Mouse (Mus musculus): ENCODE results near the gene Slc38a1. TPM values are rescaled to one million over a fixed set of nuclear protein-coding genes. Genes with fewer than 3 reads are reported as not detected.

Slc38a1 gene
- 75.5 and 81.9 TPM in 2 replicates for polyA plus RNA-seq (2014; fragmentation: Nextera tagmentation; extraction: Ambion mirVana)

GRCm38 (mm10) chr15:96642436-96643405 lies at the start of gene Slc38a1:
Gene Slc38a1 (minus strand): TSS chr15:96642913.
- Histone ChIP-seq H3K4me2 (peak within 1 kb of the TSS; percentile 80), H3K36me3 (ENCODE audit: control insufficient read depth, insufficient read depth, low read length) (no peaks in the 10 kb centered on the region), H3K9ac (ENCODE audit: low read depth, low read length) (peak within 1 kb of the TSS; percentile 98), H3K4me3 (ENCODE audit: low read depth, low read length) (peak within 1 kb of the TSS; percentile 67), H3K9me3 (replicated peaks; ENCODE audit: control insufficient read depth, low read length) (no peaks in the 10 kb centered on the region), H3K4me1 (ENCODE audit: control insufficient read depth, insufficient read depth, low read length) (peaks cover 19% of the 10 kb centered on the region), H3K27me3 (ENCODE audit: control insufficient read depth, insufficient read depth, low read length) (no peaks in the 10 kb centered on the region), H3K27ac (ENCODE audit: low read depth, low read length) (peak within 1 kb of the TSS; percentile 99)
- WGBS (ENCODE audit: insufficient replicate concordance), result under 1% methylated on average over 63 of the region's 70 CpGs
- peak; percentile 59 for ATAC-seq (replicated peaks; ENCODE audit: insufficient number of reproducible peaks, low FRiP score, low TSS enrichment)

DNA sequence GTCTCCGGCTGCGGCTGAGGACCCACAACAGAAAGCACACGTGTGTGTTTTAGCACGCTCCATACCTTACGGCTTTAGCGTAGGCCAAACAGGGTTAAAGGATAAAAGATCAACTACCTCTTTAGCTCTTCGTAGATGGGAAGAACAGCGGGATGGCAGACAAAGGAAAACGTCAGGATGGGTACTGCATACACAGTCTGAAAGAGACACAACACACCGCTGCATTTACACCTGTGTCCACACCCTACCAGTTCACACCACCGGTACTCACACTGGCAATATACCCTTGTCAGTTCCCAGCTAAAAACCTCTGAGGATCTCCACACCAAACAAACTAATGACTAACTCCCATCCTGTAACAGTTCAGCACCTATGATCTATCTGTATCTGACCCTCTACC lies 49.7 kb upstream of the Slc38a1 start:
- 93% methylated on average over 11 of the region's 11 CpGs for WGBS (ENCODE audit: insufficient replicate concordance)
- Histone ChIP-seq H3K9ac (ENCODE audit: low read depth, low read length) (no peak overlapping the region), H3K4me1 (ENCODE audit: control insufficient read depth, insufficient read depth, low read length) (peaks cover 26% of the 10 kb centered on the region)

GRCm38 (mm10) chr15:96691381-96691780 lies 48.7 kb upstream of the Slc38a1 start:
- H3K4me3 ChIP-seq (ENCODE audit: low read depth, low read length), result no peak overlapping the region
- no peaks in the 10 kb centered on the region for H3K9me3 ChIP-seq (replicated peaks; ENCODE audit: control insufficient read depth, low read length)
- H3K27me3 ChIP-seq (ENCODE audit: control insufficient read depth, insufficient read depth, low read length), result no peaks in the 10 kb centered on the region
- peaks cover 75% of the 10 kb centered on the region for H3K36me3 ChIP-seq (ENCODE audit: control insufficient read depth, insufficient read depth, low read length)
- peaks cover 21% of the 10 kb centered on the region for H3K4me1 ChIP-seq (ENCODE audit: control insufficient read depth, insufficient read depth, low read length)
- no peak overlapping the region for H3K4me2 ChIP-seq
- no peak for ATAC-seq (replicated peaks; ENCODE audit: insufficient number of reproducible peaks, low FRiP score, low TSS enrichment)
- 90% methylated on average over 15 of the region's 15 CpGs for WGBS (ENCODE audit: insufficient replicate concordance)
- no peak overlapping the region for H3K27ac ChIP-seq (ENCODE audit: low read depth, low read length)
- no peak overlapping the region for H3K9ac ChIP-seq (ENCODE audit: low read depth, low read length)

More for the DNA sequence above, 49.7 kb upstream of the Slc38a1 start:
- Histone ChIP-seq H3K4me2 (no peak overlapping the region), H3K36me3 (ENCODE audit: control insufficient read depth, insufficient read depth, low read length) (peaks cover 73% of the 10 kb centered on the region), H3K27me3 (ENCODE audit: control insufficient read depth, insufficient read depth, low read length) (no peaks in the 10 kb centered on the region), H3K9me3 (replicated peaks; ENCODE audit: control insufficient read depth, low read length) (no peaks in the 10 kb centered on the region), H3K4me3 (ENCODE audit: low read depth, low read length) (no peak overlapping the region), H3K27ac (ENCODE audit: low read depth, low read length) (no peak overlapping the region)
- no peak for ATAC-seq (replicated peaks; ENCODE audit: insufficient number of reproducible peaks, low FRiP score, low TSS enrichment)

GRCm38 (mm10) chr15:96690829-96691228 lies 48.1 kb upstream of the Slc38a1 start:
- Histone ChIP-seq H3K9ac (ENCODE audit: low read depth, low read length) (no peak overlapping the region), H3K27ac (ENCODE audit: low read depth, low read length) (no peak overlapping the region)
- 91% methylated on average over 13 of the region's 13 CpGs for WGBS (ENCODE audit: insufficient replicate concordance)

GRCm38 (mm10) chr15:96689919-96690318 lies 47.2 kb upstream of the Slc38a1 start:
- WGBS (ENCODE audit: insufficient replicate concordance), result 86% methylated on average over 9 of the region's 9 CpGs
- Histone ChIP-seq H3K9me3 (replicated peaks; ENCODE audit: control insufficient read depth, low read length) (no peaks in the 10 kb centered on the region), H3K27me3 (ENCODE audit: control insufficient read depth, insufficient read depth, low read length) (no peaks in the 10 kb centered on the region), H3K4me1 (ENCODE audit: control insufficient read depth, insufficient read depth, low read length) (peaks cover 9% of the 10 kb centered on the region), H3K36me3 (ENCODE audit: control insufficient read depth, insufficient read depth, low read length) (peaks cover 69% of the 10 kb centered on the region), H3K9ac (ENCODE audit: low read depth, low read length) (no peak overlapping the region), H3K27ac (ENCODE audit: low read depth, low read length) (no peak overlapping the region), H3K4me3 (ENCODE audit: low read depth, low read length) (no peak overlapping the region), H3K4me2 (no peak overlapping the region)
- ATAC-seq (replicated peaks; ENCODE audit: insufficient number of reproducible peaks, low FRiP score, low TSS enrichment), result no peak

More at GRCm38 (mm10) chr15:96690829-96691228, 48.1 kb upstream of the Slc38a1 start:
- H3K36me3 ChIP-seq (ENCODE audit: control insufficient read depth, insufficient read depth, low read length), result peaks cover 71% of the 10 kb centered on the region
- H3K4me1 ChIP-seq (ENCODE audit: control insufficient read depth, insufficient read depth, low read length), result peaks cover 16% of the 10 kb centered on the region
- no peaks in the 10 kb centered on the region for H3K9me3 ChIP-seq (replicated peaks; ENCODE audit: control insufficient read depth, low read length)
- H3K27me3 ChIP-seq (ENCODE audit: control insufficient read depth, insufficient read depth, low read length), result no peaks in the 10 kb centered on the region
- H3K4me2 ChIP-seq, result no peak overlapping the region
- no peak overlapping the region for H3K4me3 ChIP-seq (ENCODE audit: low read depth, low read length)
- ATAC-seq (replicated peaks; ENCODE audit: insufficient number of reproducible peaks, low FRiP score, low TSS enrichment), result no peak

DNA sequence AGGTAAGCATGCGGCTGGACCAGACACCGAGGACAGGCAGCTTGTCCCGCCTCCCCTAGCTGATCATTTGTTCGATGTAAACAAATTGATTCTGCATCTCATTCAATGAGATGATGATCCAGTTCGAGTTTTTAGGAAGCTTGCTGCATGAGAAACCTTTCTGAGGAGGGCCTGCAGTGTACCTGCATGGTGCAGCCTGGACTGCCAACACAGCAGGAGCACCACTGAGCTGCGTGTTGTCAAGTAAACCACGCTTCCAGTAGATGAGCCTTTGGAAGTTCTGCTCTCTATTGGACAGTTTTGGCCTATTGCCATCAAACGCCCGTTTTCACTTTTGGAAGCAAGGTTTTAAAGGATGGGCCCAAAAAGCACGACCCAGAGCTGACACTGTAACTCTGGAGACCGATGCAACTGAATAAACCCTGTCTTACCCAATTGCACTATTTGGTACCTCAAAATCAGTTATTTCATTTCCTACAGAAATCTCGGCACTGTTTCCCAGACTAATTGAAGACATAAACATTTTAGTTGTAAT lies 46.1 kb upstream of the Slc38a1 start:
- WGBS (ENCODE audit: insufficient replicate concordance), result 91% methylated on average over 12 of the region's 12 CpGs
- no peak for ATAC-seq (replicated peaks; ENCODE audit: insufficient number of reproducible peaks, low FRiP score, low TSS enrichment)
- H3K27me3 ChIP-seq (ENCODE audit: control insufficient read depth, insufficient read depth, low read length), result no peaks in the 10 kb centered on the region

DNA sequence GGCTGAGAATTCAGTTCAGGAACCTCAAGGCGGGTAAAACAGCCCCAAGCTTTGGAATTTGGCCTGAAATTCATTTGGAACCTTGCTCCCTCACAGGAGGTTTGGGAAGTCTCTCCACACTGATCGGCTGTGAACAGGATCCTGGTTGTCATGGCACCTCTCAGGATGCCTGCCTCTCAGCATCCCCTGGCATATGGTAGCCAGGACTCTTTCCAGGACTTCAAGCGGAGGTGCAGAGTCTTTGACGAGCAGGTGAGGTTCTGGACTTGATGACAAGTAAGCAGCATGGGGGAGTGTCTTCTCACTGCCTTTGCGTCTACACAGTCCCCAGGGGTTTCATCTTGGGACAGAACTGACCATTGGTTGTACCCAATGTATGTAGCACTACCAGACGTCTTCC lies 45.3 kb upstream of the Slc38a1 start:
- no peak for ATAC-seq (replicated peaks; ENCODE audit: insufficient number of reproducible peaks, low FRiP score, low TSS enrichment)
- 0 out of 2 replicates have a peak, but pooled peaks cover 3% of the 10 kb centered on the region for H3K4me1 ChIP-seq (ENCODE audit: control insufficient read depth, insufficient read depth, low read length)
- H3K36me3 ChIP-seq (ENCODE audit: control insufficient read depth, insufficient read depth, low read length), result peaks cover 52% of the 10 kb centered on the region
- no peak overlapping the region for H3K4me3 ChIP-seq (ENCODE audit: low read depth, low read length)
- H3K9ac ChIP-seq (ENCODE audit: low read depth, low read length), result no peak overlapping the region
- no peaks in the 10 kb centered on the region for H3K27me3 ChIP-seq (ENCODE audit: control insufficient read depth, insufficient read depth, low read length)
- H3K27ac ChIP-seq (ENCODE audit: low read depth, low read length), result no peak overlapping the region
- no peaks in the 10 kb centered on the region for H3K9me3 ChIP-seq (replicated peaks; ENCODE audit: control insufficient read depth, low read length)
- WGBS (ENCODE audit: insufficient replicate concordance), result 78% methylated on average over 6 of the region's 6 CpGs
- H3K4me2 ChIP-seq, result no peak overlapping the region

More for the DNA sequence above, 46.1 kb upstream of the Slc38a1 start:
- Histone ChIP-seq H3K4me1 (ENCODE audit: control insufficient read depth, insufficient read depth, low read length) (peaks cover 8% of the 10 kb centered on the region), H3K9ac (ENCODE audit: low read depth, low read length) (no peak overlapping the region), H3K36me3 (ENCODE audit: control insufficient read depth, insufficient read depth, low read length) (peaks cover 60% of the 10 kb centered on the region), H3K27ac (ENCODE audit: low read depth, low read length) (no peak overlapping the region), H3K4me3 (ENCODE audit: low read depth, low read length) (no peak overlapping the region), H3K4me2 (no peak overlapping the region), H3K9me3 (replicated peaks; ENCODE audit: control insufficient read depth, low read length) (no peaks in the 10 kb centered on the region)

GRCm38 (mm10) chr15:96687366-96687765 lies 44.7 kb upstream of the Slc38a1 start:
- ATAC-seq (replicated peaks; ENCODE audit: insufficient number of reproducible peaks, low FRiP score, low TSS enrichment), result no peak
- H3K36me3 ChIP-seq (ENCODE audit: control insufficient read depth, insufficient read depth, low read length), result peaks cover 46% of the 10 kb centered on the region

More at GRCm38 (mm10) chr15:96687366-96687765, 44.7 kb upstream of the Slc38a1 start:
- Histone ChIP-seq H3K4me3 (ENCODE audit: low read depth, low read length) (no peak overlapping the region), H3K9me3 (replicated peaks; ENCODE audit: control insufficient read depth, low read length) (no peaks in the 10 kb centered on the region), H3K4me1 (ENCODE audit: control insufficient read depth, insufficient read depth, low read length) (0 out of 2 replicates have a peak, but pooled peaks cover 3% of the 10 kb centered on the region), H3K4me2 (no peak overlapping the region), H3K27ac (ENCODE audit: low read depth, low read length) (no peak overlapping the region), H3K9ac (ENCODE audit: low read depth, low read length) (no peak overlapping the region), H3K27me3 (ENCODE audit: control insufficient read depth, insufficient read depth, low read length) (no peaks in the 10 kb centered on the region)
- 50% methylated on average over 1 of the region's 1 CpGs for WGBS (ENCODE audit: insufficient replicate concordance)

Measured in heart, embryonic 11.5 days (tissue).